Mouse (Mus musculus) E14TG2a.4 (cell line): ENCODE measurements around the gene Tmco4.

Experiments
- H3K27me3 ChIP-seq: 2 replicates; pipeline ENCODE4 v1.6.1; 2014; ENCODE audit warnings: low read length, control low read depth; ENCODE audit not compliant: insufficient read depth
- H3K36me3 ChIP-seq: 2 replicates; pipeline ENCODE4 v1.6.1; 2014; ENCODE audit warnings: low read length, control low read depth; ENCODE audit not compliant: insufficient read depth
- H3K4me1 ChIP-seq: replicated peaks from 2 replicates; pipeline ENCODE4 v1.6.1; 2014; ENCODE audit warnings: low read depth, low read length, control low read depth
- H3K4me3 ChIP-seq: replicated peaks from 2 replicates; pipeline ENCODE4 v1.5.1; 2014; ENCODE audit warnings: mild to moderate bottlenecking, low read length
- H3K9me3 ChIP-seq: 2 replicates; pipeline ENCODE4 v1.6.1; 2014; ENCODE audit warnings: low read length, control low read depth
- CTCF ChIP-seq: conservative IDR thresholded peaks from 2 replicates; pipeline ENCODE4 v1.5.1; 2014; ENCODE audit warnings: low read length
- NANOG ChIP-seq: IDR thresholded peaks from 2 replicates; pipeline ENCODE4 v1.6.1; 2014; ENCODE audit warnings: borderline replicate concordance, low read length, mixed read lengths
- POU5F1 ChIP-seq: IDR thresholded peaks from 2 replicates; pipeline ENCODE4 v1.6.1; 2014; ENCODE audit warnings: low read length, borderline replicate concordance

Tmco4 gene

DNA sequence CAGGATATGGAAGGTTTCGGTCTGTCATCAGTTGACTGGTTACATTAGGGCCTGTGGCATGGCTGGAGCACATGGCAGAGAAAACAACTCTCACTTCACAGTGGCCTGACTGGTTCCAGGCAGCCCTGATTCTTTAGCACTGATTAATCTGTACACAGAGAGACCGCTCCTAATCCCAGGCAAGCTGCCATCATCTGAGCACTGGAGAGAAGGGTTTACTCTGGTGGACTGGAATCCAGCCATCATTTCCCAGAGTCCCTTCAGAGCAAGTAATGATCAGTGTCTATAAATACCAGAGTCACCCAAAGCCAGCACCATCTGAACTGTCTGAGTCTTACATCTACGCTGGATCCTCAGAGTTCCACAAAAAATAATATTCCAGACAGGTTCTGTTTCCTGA, 63.1 kb downstream of the Tmco4 start:
- Histone ChIP-seq H3K36me3 (0 out of 2 replicates have a peak, but pooled peaks cover 5% of the 10 kb centered on the region), H3K4me1 (peaks cover 29% of the 10 kb centered on the region)
- TF ChIP-seq POU5F1 (no peak), NANOG (no peak), CTCF (no peak)

DNA sequence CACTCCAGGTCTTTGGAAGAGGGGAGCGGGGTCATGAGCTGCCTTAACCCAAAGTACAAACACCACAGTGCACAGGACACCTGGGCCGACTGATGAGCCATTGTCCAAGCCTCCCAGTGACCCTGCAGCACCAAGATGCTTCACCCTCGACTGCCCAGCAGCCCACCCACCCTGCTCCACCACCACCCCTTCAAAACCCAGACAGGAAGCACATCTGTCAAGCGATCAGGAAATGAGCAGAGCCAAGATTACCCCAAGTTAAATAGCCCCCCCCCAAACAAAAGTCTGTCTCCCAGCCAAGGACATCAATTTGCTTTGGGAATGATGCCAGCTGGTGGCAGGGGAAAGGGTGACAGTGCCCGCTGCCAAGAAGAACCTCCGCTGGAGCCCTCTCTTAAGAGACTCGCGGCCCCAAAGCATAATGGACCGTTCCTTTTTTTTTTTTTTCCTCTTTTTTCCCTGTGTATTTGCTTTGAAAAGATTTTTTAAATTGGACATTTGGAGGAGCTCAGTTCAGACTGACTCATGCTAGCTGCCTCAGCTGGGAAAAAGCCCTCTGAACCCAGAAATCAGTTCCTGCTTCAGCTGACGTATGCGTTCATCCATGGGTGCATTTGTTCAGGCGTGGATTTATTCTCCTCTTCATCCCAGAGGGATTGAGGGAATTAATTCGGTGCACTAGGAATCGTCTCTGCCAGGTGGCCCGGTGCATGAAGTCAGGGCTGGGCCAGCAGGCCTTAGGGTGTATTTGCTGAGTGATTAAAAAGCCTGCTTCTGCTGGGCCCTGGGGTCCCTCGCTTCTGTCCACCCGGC, 65.3 kb downstream of the Tmco4 start:
- Histone ChIP-seq H3K4me1 (peaks cover 10% of the 10 kb centered on the region; the same call in 1 of the 2 replicates), H3K9me3 (peaks cover 9% of the 10 kb centered on the region), H3K36me3 (0 out of 2 replicates have a peak, but pooled peaks cover 5% of the 10 kb centered on the region), H3K27me3 (peaks cover 8% of the 10 kb centered on the region; the same call in 1 of the 2 replicates), H3K4me3 (no peak overlapping the region)
- TF ChIP-seq NANOG (no peak), POU5F1 (no peak), CTCF (no peak)

More for the DNA sequence above, 63.1 kb downstream of the Tmco4 start:
- Histone ChIP-seq H3K9me3 (peaks cover 9% of the 10 kb centered on the region), H3K27me3 (peaks cover 8% of the 10 kb centered on the region; the same call in 1 of the 2 replicates), H3K4me3 (no peak overlapping the region)

GRCm38 (mm10) chr4:139040084-139040839, 67.6 kb downstream of the Tmco4 start:
- H3K27me3 ChIP-seq, result peaks cover 8% of the 10 kb centered on the region; the same call in 1 of the 2 replicates
- TF ChIP-seq NANOG (no peak), CTCF (no peak), POU5F1 (no peak)
- H3K9me3 ChIP-seq, result peaks cover 17% of the 10 kb centered on the region
- peaks cover 4% of the 10 kb centered on the region; the same call in 1 of the 2 replicates for H3K4me1 ChIP-seq
- 0 out of 2 replicates have a peak, but pooled peaks cover 5% of the 10 kb centered on the region for H3K36me3 ChIP-seq
- no peak overlapping the region for H3K4me3 ChIP-seq

GRCm38 (mm10) chr4:139042611-139043010, 69.9 kb downstream of the Tmco4 start:
- Histone ChIP-seq H3K4me3 (no peak overlapping the region), H3K27me3 (peaks cover 8% of the 10 kb centered on the region; the same call in 1 of the 2 replicates), H3K9me3 (peaks cover 8% of the 10 kb centered on the region), H3K4me1 (peaks cover 4% of the 10 kb centered on the region; the same call in 1 of the 2 replicates), H3K36me3 (no peaks in the 10 kb centered on the region)
- TF ChIP-seq POU5F1, result no peak
- TF ChIP-seq NANOG, result no peak
- no peak for TF ChIP-seq CTCF

- peaks cover 4% of the 10 kb centered on the region; the same call in 1 of the 2 replicates for H3K4me1 ChIP-seq
- peaks cover 8% of the 10 kb centered on the region; the same call in 1 of the 2 replicates for H3K27me3 ChIP-seq
- peaks cover 8% of the 10 kb centered on the region for H3K9me3 ChIP-seq
- H3K36me3 ChIP-seq, result no peaks in the 10 kb centered on the region
- no peak for TF ChIP-seq POU5F1
- H3K4me3 ChIP-seq, result no peak overlapping the region
Observed at GRCm38 (mm10) chr4:139043600-139043999, 70.9 kb downstream of the Tmco4 start.

DNA sequence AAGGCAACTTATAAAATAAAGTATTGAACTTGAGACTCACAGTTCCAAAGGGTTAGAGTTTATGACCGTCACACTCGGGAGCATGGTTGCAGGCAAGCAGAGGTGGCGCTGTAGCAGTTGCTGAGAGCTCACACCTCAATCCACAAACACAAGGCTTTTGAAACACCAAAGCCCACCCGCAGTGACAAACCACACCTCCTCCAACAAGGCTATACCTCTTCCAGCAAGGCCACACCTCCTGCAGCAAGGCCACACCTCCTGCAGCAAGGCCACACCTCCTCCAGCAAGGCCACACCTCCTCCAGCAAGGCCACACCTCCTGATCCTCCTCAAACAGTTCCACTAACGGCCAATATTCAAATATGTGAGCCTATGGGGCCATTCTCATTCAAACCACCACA, 71.9 kb downstream of the Tmco4 start:
- Histone ChIP-seq H3K4me3 (no peak overlapping the region), H3K9me3 (peaks cover 8% of the 10 kb centered on the region), H3K4me1 (peaks cover 4% of the 10 kb centered on the region; the same call in 1 of the 2 replicates), H3K36me3 (no peaks in the 10 kb centered on the region), H3K27me3 (peaks cover 5% of the 10 kb centered on the region; the same call in 1 of the 2 replicates)
- no peak for TF ChIP-seq NANOG
- no peak for TF ChIP-seq CTCF
- no peak for TF ChIP-seq POU5F1

- TF ChIP-seq CTCF (no peak), NANOG (no peak), POU5F1 (no peak)
- Histone ChIP-seq H3K4me3 (no peak overlapping the region), H3K4me1 (no peaks in the 10 kb centered on the region), H3K27me3 (0 out of 2 replicates have a peak, but pooled peaks cover 2% of the 10 kb centered on the region), H3K9me3 (peaks cover 8% of the 10 kb centered on the region), H3K36me3 (no peaks in the 10 kb centered on the region)
Observed at GRCm38 (mm10) chr4:139046354-139046753, 73.7 kb downstream of the Tmco4 start.

DNA sequence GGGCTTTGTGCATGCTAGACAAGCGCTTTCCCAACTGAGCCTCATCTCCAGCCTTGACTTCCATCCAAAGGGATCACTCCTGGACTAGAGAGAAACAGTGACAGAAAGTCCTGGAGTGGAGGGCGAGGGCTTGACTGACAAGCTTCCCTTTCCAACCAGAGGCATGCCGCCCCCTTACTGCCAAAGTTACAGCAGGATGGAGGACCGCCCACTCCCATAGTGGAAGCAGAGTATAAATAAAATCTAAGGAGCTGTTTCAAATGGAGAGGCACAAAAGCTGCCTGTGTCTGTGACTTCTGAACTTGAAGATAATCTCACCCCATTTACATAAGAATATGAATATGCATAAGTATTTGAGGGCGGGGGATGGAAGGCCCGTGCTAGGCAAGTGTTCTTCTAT, 75.8 kb downstream of the Tmco4 start:
- Histone ChIP-seq H3K27me3 (0 out of 2 replicates have a peak, but pooled peaks cover 2% of the 10 kb centered on the region), H3K36me3 (no peaks in the 10 kb centered on the region), H3K4me1 (peaks cover 9% of the 10 kb centered on the region; the same call in 1 of the 2 replicates), H3K4me3 (no peak overlapping the region), H3K9me3 (peaks cover 8% of the 10 kb centered on the region)
- no peak for TF ChIP-seq NANOG
